Mouse (Mus musculus): Measurements from ENCODE around the gene Relb.

- TF ChIP-seq ZC3H11A (IDR thresholded peaks at IDR 0.05; ENCODE audit: borderline replicate concordance, low read depth, low read length) (no peak), HCFC1 (IDR thresholded peaks at IDR 0.05; ENCODE audit: borderline replicate concordance, insufficient read depth, low read length) (peak; percentile 75)
Observed at GRCm38 (mm10) chr7:19664955-19665841, 36.0 kb upstream of the Relb start, which contains the start of gene Clptm1.
